Mouse (Mus musculus) stomach, embryonic 14.5 days (tissue): ENCODE measurements around the gene Cyp2b10. TPM values are rescaled to one million over a fixed set of nuclear protein-coding genes. Genes with fewer than 3 reads are reported as not detected.
"Not testable (repeated sequence)": the region's sequence is repeated elsewhere in the genome, so short reads cannot be mapped to it uniquely, and the experiment has no call there.

Experiments used
- ATAC-seq: fragments of 200-750 bp; cut with Nextera tagmentation; 2 replicates; pipeline ENCODE4 v1.8.0; 2017; ENCODE audit warnings: low read depth, moderate TSS enrichment; ENCODE audit not compliant: insufficient number of reproducible peaks, insufficient read depth, low FRiP score
- H3K27ac ChIP-seq: fragments of 300-500 bp; sonication (generic); 2 replicates; pipeline ENCODE4 v1.5.1; 2014; ENCODE audit warnings: mild to moderate bottlenecking, low read length, moderate library complexity, mixed read lengths
- H3K27me3 ChIP-seq: fragments of 300-500 bp; sonication (generic); 2 replicates; pipeline ENCODE4 v1.6.1; 2014; ENCODE audit warnings: low read length, control low read depth, mixed read lengths; ENCODE audit not compliant: control insufficient read depth, insufficient read depth
- H3K36me3 ChIP-seq: fragments of 300-500 bp; sonication (generic); 2 replicates; pipeline ENCODE4 v1.6.1; 2014; ENCODE audit warnings: mild to moderate bottlenecking, control low read depth, low read length, moderate library complexity, mixed read lengths; ENCODE audit not compliant: control insufficient read depth, insufficient read depth
- H3K4me1 ChIP-seq: fragments of 300-500 bp; sonication (generic); 2 replicates; pipeline ENCODE4 v1.6.1; 2014; ENCODE audit warnings: low read length, control low read depth, mixed read lengths; ENCODE audit not compliant: control insufficient read depth, insufficient read depth
- H3K4me2 ChIP-seq: fragments of 300-500 bp; sonication (generic); replicated peaks from 2 replicates; pipeline ENCODE4 v1.6.1; 2014; ENCODE audit warnings: low read depth, low read length, control low read depth
- H3K4me3 ChIP-seq: fragments of 300-500 bp; sonication (generic); 2 replicates; pipeline ENCODE4 v1.5.1; 2014; ENCODE audit warnings: low read depth, low read length, control low read depth
- H3K9ac ChIP-seq: fragments of 300-500 bp; sonication (generic); replicated peaks from 2 replicates; pipeline ENCODE4 v1.6.1; 2014; ENCODE audit warnings: low read depth, mild to moderate bottlenecking, control low read depth, low read length, moderate library complexity, mixed read lengths
- H3K9me3 ChIP-seq: fragments of 300-500 bp; sonication (generic); 2 replicates; pipeline ENCODE4 v1.6.1; 2016; ENCODE audit warnings: low read depth, low read length, control low read depth; ENCODE audit not compliant: control insufficient read depth
- WGBS: fragments of 180-500 bp; shearing (Covaris S2); extraction: QIAGEN DNeasy Blood & Tissue Kit; methylation state at CpG from one replicate; pipeline ENCODE4 v1.1.7; 2014; 5-methylcytosine and 5-hydroxymethylcytosine counted together
- polyA plus RNA-seq: library from polyadenylated mRNA; unstranded; fragments of >200 nt; fragmentation: Nextera tagmentation; extraction: Ambion mirVana; gene quantifications from 2 replicates; pipeline ENCODE4 v1.2.1, GENCODE M21; 2014

Gene Cyp2b10
- polyA plus RNA-seq, 1 experiment from 2014 or later: not detected

GRCm38 (mm10) chr7:25902061-25902690 lies 4.8 kb downstream of the Cyp2b10 start:
- Histone ChIP-seq H3K9ac (no peak overlapping the region), H3K4me3 (no peak overlapping the region), H3K36me3 (no peaks in the 10 kb centered on the region), H3K9me3 (no peaks in the 10 kb centered on the region), H3K4me1 (no peaks in the 10 kb centered on the region), H3K4me2 (no peak overlapping the region), H3K27ac (no peak overlapping the region), H3K27me3 (no peaks in the 10 kb centered on the region)
- ATAC-seq: peak; percentile 42; the same call in 1 of the 2 replicates
- WGBS: 30% methylated on average over 8 of the region's 8 CpGs

GRCm38 (mm10) chr7:25903156-25903555 lies 5.7 kb downstream of the Cyp2b10 start:
- ATAC-seq: no peak
- H3K27me3 ChIP-seq: no peaks in the 10 kb centered on the region
- no peak overlapping the region for H3K4me3 ChIP-seq
- H3K9ac ChIP-seq: no peak overlapping the region
- H3K4me2 ChIP-seq: no peak overlapping the region
- no peak overlapping the region for H3K27ac ChIP-seq
- WGBS: 47% methylated on average over 14 of the region's 14 CpGs
- no peaks in the 10 kb centered on the region for H3K9me3 ChIP-seq
- no peaks in the 10 kb centered on the region for H3K36me3 ChIP-seq
- no peaks in the 10 kb centered on the region for H3K4me1 ChIP-seq

GRCm38 (mm10) chr7:25904066-25904465 lies 6.6 kb downstream of the Cyp2b10 start:
- no peaks in the 10 kb centered on the region for H3K27me3 ChIP-seq
- WGBS: 44% methylated on average over 3 of the region's 3 CpGs
- H3K9ac ChIP-seq: no peak overlapping the region
- ATAC-seq: no peak
- H3K27ac ChIP-seq: no peak overlapping the region
- no peak overlapping the region for H3K4me2 ChIP-seq
- no peaks in the 10 kb centered on the region for H3K4me1 ChIP-seq
- H3K36me3 ChIP-seq: no peaks in the 10 kb centered on the region
- no peak overlapping the region for H3K4me3 ChIP-seq
- H3K9me3 ChIP-seq: no peaks in the 10 kb centered on the region

- no peaks in the 10 kb centered on the region for H3K4me1 ChIP-seq
- H3K9me3 ChIP-seq: no peaks in the 10 kb centered on the region
- H3K4me2 ChIP-seq: no peak overlapping the region
- H3K9ac ChIP-seq: no peak overlapping the region
- H3K4me3 ChIP-seq: no peak overlapping the region
- ATAC-seq: no peak
- no peak overlapping the region for H3K27ac ChIP-seq
- WGBS: 64% methylated on average over 10 of the region's 10 CpGs
- no peaks in the 10 kb centered on the region for H3K27me3 ChIP-seq
- H3K36me3 ChIP-seq: no peaks in the 10 kb centered on the region
These were observed 7.1 kb downstream of the Cyp2b10 start for GRCm38 (mm10) chr7:25904489-25904888.

- Histone ChIP-seq H3K9me3 (no peaks in the 10 kb centered on the region), H3K4me2 (no peak overlapping the region), H3K27me3 (no peaks in the 10 kb centered on the region), H3K36me3 (no peaks in the 10 kb centered on the region), H3K4me3 (no peak overlapping the region), H3K27ac (no peak overlapping the region), H3K4me1 (no peaks in the 10 kb centered on the region), H3K9ac (no peak overlapping the region)
- ATAC-seq: no peak
- WGBS: 45% methylated on average over 6 of the region's 6 CpGs
These were observed 10.0 kb downstream of the Cyp2b10 start for GRCm38 (mm10) chr7:25907380-25907779.

GRCm38 (mm10) chr7:25910046-25910445 lies 12.6 kb downstream of the Cyp2b10 start:
- H3K27me3 ChIP-seq: no peaks in the 10 kb centered on the region
- no peak overlapping the region for H3K4me2 ChIP-seq
- no peak for ATAC-seq
- no peak overlapping the region for H3K9ac ChIP-seq
- no peaks in the 10 kb centered on the region for H3K36me3 ChIP-seq
- H3K27ac ChIP-seq: no peak overlapping the region
- no peaks in the 10 kb centered on the region for H3K4me1 ChIP-seq
- H3K9me3 ChIP-seq: no peaks in the 10 kb centered on the region
- H3K4me3 ChIP-seq: no peak overlapping the region
- whole genome bisulfite sequencing: 74% methylated on average over 2 of the region's 2 CpGs

- Histone ChIP-seq H3K4me2 (no peak overlapping the region), H3K4me1 (no peaks in the 10 kb centered on the region), H3K9me3 (no peaks in the 10 kb centered on the region), H3K27ac (no peak overlapping the region), H3K27me3 (no peaks in the 10 kb centered on the region), H3K4me3 (no peak overlapping the region), H3K9ac (no peak overlapping the region), H3K36me3 (no peaks in the 10 kb centered on the region)
- WGBS: 71% methylated on average over 1 of the region's 1 CpGs
- ATAC-seq: no peak
These were observed 18.7 kb downstream of the Cyp2b10 start for GRCm38 (mm10) chr7:25916116-25916515.

GRCm38 (mm10) chr7:25917271-25917670 lies 19.9 kb downstream of the Cyp2b10 start:
- ATAC-seq, H3K4me1 ChIP-seq, H3K27ac ChIP-seq, H3K9ac ChIP-seq, H3K27me3 ChIP-seq, H3K36me3 ChIP-seq, H3K4me3 ChIP-seq, H3K9me3 ChIP-seq, H3K4me2 ChIP-seq: not testable (repeated sequence)
- 47% methylated on average over 5 of the region's 5 CpGs for WGBS

GRCm38 (mm10) chr7:25919467-25919866 lies 22.0 kb downstream of the Cyp2b10 start:
- ATAC-seq: no peak
- Histone ChIP-seq H3K4me2 (no peak overlapping the region), H3K4me1 (no peaks in the 10 kb centered on the region), H3K36me3 (no peaks in the 10 kb centered on the region), H3K9me3 (no peaks in the 10 kb centered on the region), H3K9ac (no peak overlapping the region), H3K27me3 (no peaks in the 10 kb centered on the region), H3K27ac (no peak overlapping the region), H3K4me3 (no peak overlapping the region)
- whole genome bisulfite sequencing: 54% methylated on average over 1 of the region's 1 CpGs
